Mouse (Mus musculus) gastrocnemius, postnatal 4 days (tissue): Measurements from ENCODE around the gene Gm8127. TPM values are rescaled to one million over a fixed set of nuclear protein-coding genes. Genes with fewer than 3 reads are reported as not detected.

ENCODE experiments used
- total RNA-seq, 2 experiments: library from RNA; stranded (reverse); gene quantifications; 2 replicates each; pipeline ENCODE4 v1.2.3; 2021

Gm8127 gene
- total RNA-seq, 2 experiments from 2014 or later = not detected

Other genes starting within 250 kb of the Gm8127 start
- gene Gm8094, start 217.2 kb downstream of the Gm8127 start, total RNA-seq = not detected
- gene Gm8104, start 193.2 kb downstream of the Gm8127 start, total RNA-seq = not detected
- not detected for gene Gm7233, start 114.0 kb downstream of the Gm8127 start, total RNA-seq
- gene Gm8122, start 58.5 kb downstream of the Gm8127 start, total RNA-seq = not detected
- gene Gm8126, start 35.2 kb downstream of the Gm8127 start, total RNA-seq = not detected
- not detected for gene Gm9732, start 18.8 kb downstream of the Gm8127 start, total RNA-seq
- gene 1700001F09Rik, start 54.0 kb upstream of the Gm8127 start, total RNA-seq = not detected
- not detected for gene Gm8138, start 122.5 kb upstream of the Gm8127 start, total RNA-seq
- not detected for gene Gm5799, start 249.7 kb upstream of the Gm8127 start, total RNA-seq